Mouse (Mus musculus): ENCODE results near the gene Olfr596. TPM values are rescaled to one million over a fixed set of nuclear protein-coding genes. Genes with fewer than 3 reads are reported as not detected.
"Not testable (repeated sequence)": the region's sequence is repeated elsewhere in the genome, so short reads cannot be mapped to it uniquely, and the experiment has no call there.

Gene Olfr596
- polyA plus RNA-seq (2014; fragmentation: Nextera tagmentation; extraction: Ambion mirVana), result not detected in 2 replicates

DNA sequence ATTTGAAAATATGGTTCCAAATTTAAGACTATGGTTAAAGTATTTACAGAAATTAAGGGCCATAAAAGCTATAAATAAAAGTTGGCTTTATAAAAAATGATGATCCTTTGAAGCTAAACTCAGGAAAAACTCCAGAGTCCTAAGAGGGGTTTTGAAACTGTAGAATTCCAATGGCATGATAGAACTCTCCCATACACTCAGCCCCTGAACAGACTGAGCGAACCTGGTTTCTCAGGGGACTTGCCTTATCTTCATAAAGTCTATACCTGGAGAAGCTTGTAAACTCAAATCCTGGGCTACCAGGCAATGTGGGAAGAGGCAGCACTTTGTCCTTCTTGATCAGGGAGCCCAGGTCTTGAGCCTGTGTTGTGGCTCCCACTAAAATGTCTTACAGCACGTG lies at the start of gene Olfr596:
TSS of gene Olfr596 (plus strand) at position 301 of the 400 bp plus-strand sequence.
- H3K9ac ChIP-seq (ENCODE audit: low read length); H3K4me2 ChIP-seq (ENCODE audit: low read length); H3K4me3 ChIP-seq (ENCODE audit: control insufficient read depth in 1 of 2, insufficient read depth in 1 of 2, low read depth in 1 of 2, low read length in 2 of 2); H3K4me1 ChIP-seq (ENCODE audit: control insufficient read depth in 2 of 2, insufficient read depth in 2 of 2, low read length in 2 of 2); H3K27me3 ChIP-seq (ENCODE audit: control insufficient read depth, insufficient read depth, low read length); H3K9me3 ChIP-seq (ENCODE audit: control insufficient read depth, low read length); ATAC-seq (ENCODE audit: insufficient number of reproducible peaks, insufficient read depth, low FRiP score, low read depth); H3K27ac ChIP-seq (replicated peaks in 1 of 2; ENCODE audit: control insufficient read depth in 1 of 2, insufficient read depth in 1 of 2, low read depth in 2 of 2, low read length in 2 of 2); H3K36me3 ChIP-seq (ENCODE audit: control insufficient read depth, insufficient read depth, low read length): not testable (repeated sequence)
- 87% methylated on average over 2 of the region's 2 CpGs for WGBS

DNA sequence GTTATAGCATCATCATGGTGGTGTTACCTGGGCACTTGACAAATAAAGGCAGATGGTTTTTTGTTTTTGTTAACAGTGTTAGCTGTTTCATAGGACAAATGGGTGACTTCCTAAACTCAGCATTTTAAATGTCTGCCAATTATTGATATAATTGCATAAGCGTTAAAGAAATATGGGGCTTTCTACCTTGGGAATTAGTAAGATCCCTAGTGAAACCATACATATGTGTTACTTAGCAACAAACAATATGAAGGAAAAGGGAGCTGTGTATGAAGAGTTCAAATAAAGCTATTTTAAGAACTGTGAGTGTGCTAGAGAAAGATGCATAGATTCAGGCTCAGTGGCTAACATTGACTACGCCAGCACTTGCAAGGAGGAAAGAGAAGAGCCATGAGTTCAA lies 10.6 kb downstream of the Olfr596 start, which contains the start of gene Olfr597:
TSS of gene Olfr597 (plus strand) at position 301 of the 400 bp plus-strand sequence.
- ATAC-seq (ENCODE audit: insufficient number of reproducible peaks, insufficient read depth, low FRiP score, low read depth), result not testable (repeated sequence)

DNA sequence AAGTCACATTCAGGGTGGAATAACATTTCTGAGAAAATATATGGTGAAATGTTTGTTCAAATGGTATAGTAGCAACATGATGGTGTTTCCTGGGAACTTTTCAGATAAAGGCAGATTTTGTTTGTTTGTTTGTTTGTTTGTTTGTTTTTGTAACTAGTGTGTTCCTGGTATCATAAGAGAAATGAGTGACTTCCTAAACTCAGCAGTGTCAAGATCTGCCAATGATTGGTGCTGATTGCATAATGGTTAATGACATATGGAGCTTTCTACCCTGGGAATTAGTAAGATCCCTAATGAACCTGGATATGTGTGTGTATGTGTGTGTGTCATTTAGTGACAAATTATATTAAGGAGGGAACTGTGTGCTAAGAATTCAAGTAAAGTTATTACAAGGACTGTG lies 17.8 kb downstream of the Olfr596 start, which contains the start of gene Olfr598:
TSS of gene Olfr598 (plus strand) at position 301 of the 400 bp plus-strand sequence.
- no peak within 1 kb of the TSS for H3K4me3 ChIP-seq (ENCODE audit: control insufficient read depth in 1 of 2, insufficient read depth in 1 of 2, low read depth in 1 of 2, low read length in 2 of 2)
- no peaks in the 10 kb centered on the region for H3K36me3 ChIP-seq (ENCODE audit: control insufficient read depth, insufficient read depth, low read length)
- H3K27me3 ChIP-seq (ENCODE audit: control insufficient read depth, insufficient read depth, low read length), result no peaks in the 10 kb centered on the region
- no peaks in the 10 kb centered on the region for H3K4me1 ChIP-seq (ENCODE audit: control insufficient read depth in 2 of 2, insufficient read depth in 2 of 2, low read length in 2 of 2)
- no peak within 1 kb of the TSS for H3K9ac ChIP-seq (ENCODE audit: low read length)
- H3K9me3 ChIP-seq (ENCODE audit: control insufficient read depth, low read length), result no peaks in the 10 kb centered on the region
- no peak within 1 kb of the TSS for H3K4me2 ChIP-seq (ENCODE audit: low read length)
- no peak within 1 kb of the TSS for H3K27ac ChIP-seq (replicated peaks in 1 of 2; ENCODE audit: control insufficient read depth in 1 of 2, insufficient read depth in 1 of 2, low read depth in 2 of 2, low read length in 2 of 2)
- no peak for ATAC-seq (ENCODE audit: insufficient number of reproducible peaks, insufficient read depth, low FRiP score, low read depth)

More for the DNA sequence above, 10.6 kb downstream of the Olfr596 start, which contains the start of gene Olfr597:
- H3K27ac ChIP-seq (replicated peaks in 1 of 2; ENCODE audit: control insufficient read depth in 1 of 2, insufficient read depth in 1 of 2, low read depth in 2 of 2, low read length in 2 of 2); H3K4me1 ChIP-seq (ENCODE audit: control insufficient read depth in 2 of 2, insufficient read depth in 2 of 2, low read length in 2 of 2); H3K4me3 ChIP-seq (ENCODE audit: control insufficient read depth in 1 of 2, insufficient read depth in 1 of 2, low read depth in 1 of 2, low read length in 2 of 2); H3K9ac ChIP-seq (ENCODE audit: low read length); H3K27me3 ChIP-seq (ENCODE audit: control insufficient read depth, insufficient read depth, low read length); H3K36me3 ChIP-seq (ENCODE audit: control insufficient read depth, insufficient read depth, low read length); H3K4me2 ChIP-seq (ENCODE audit: low read length); H3K9me3 ChIP-seq (ENCODE audit: control insufficient read depth, low read length): not testable (repeated sequence)
- WGBS, result 75% methylated on average over 2 of the region's 2 CpGs

DNA sequence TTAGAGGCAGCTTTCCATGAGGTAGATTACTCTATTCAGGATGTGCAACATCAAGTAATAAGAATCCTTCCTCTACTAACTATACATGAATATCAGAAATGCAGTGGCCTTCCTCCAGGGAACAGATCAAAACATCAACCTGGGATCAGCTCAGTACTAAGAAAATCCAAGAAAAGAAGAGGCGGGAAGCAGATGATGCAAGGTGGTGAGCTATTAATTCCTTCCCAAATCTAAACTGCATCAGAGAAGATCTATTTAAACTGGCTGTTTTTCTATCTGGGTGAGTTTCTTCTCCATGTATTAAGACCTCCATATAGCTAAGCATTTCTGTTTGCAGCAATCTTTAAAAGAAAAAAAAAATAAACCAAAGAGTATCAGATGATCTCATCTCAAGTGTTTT lies 30.2 kb downstream of the Olfr596 start, which contains the start of gene Olfr599:
TSS of gene Olfr599 (plus strand) at position 301 of the 400 bp plus-strand sequence.
- Histone ChIP-seq H3K36me3 (ENCODE audit: control insufficient read depth, insufficient read depth, low read length) (no peaks in the 10 kb centered on the region), H3K27me3 (ENCODE audit: control insufficient read depth, insufficient read depth, low read length) (no peaks in the 10 kb centered on the region), H3K4me1 (ENCODE audit: control insufficient read depth in 2 of 2, insufficient read depth in 2 of 2, low read length in 2 of 2) (no peaks in the 10 kb centered on the region), H3K27ac (replicated peaks in 1 of 2; ENCODE audit: control insufficient read depth in 1 of 2, insufficient read depth in 1 of 2, low read depth in 2 of 2, low read length in 2 of 2) (no peak within 1 kb of the TSS), H3K9ac (ENCODE audit: low read length) (no peak within 1 kb of the TSS), H3K9me3 (ENCODE audit: control insufficient read depth, low read length) (no peaks in the 10 kb centered on the region), H3K4me2 (ENCODE audit: low read length) (no peak within 1 kb of the TSS), H3K4me3 (ENCODE audit: control insufficient read depth in 1 of 2, insufficient read depth in 1 of 2, low read depth in 1 of 2, low read length in 2 of 2) (no peak within 1 kb of the TSS)
- no peak for ATAC-seq (ENCODE audit: insufficient number of reproducible peaks, insufficient read depth, low FRiP score, low read depth)
- WGBS, result 73% methylated on average over 1 of the region's 1 CpGs

DNA sequence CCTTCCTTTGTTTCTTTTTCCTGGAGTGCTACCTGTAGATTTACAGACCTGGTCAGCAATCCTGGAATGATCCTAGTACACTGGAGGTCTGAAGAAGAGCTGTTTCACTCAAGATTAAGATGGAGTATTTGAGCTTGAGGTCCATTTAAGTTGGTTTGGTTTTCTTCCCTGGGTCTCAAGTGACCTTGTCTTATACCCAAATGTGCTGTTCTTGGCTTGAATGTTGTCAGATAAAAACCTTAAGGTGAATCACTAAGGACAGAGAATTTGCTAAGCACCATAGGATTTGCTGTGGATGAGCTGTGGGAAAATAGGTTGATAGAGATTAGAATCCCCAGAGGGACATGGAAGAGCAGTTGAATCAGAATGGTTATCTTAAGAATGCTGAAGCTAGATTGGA lies 44.1 kb downstream of the Olfr596 start, which contains the start of gene Olfr600:
TSS of gene Olfr600 (minus strand) at position 101 of the 400 bp plus-strand sequence.
- no peak for ATAC-seq (ENCODE audit: insufficient number of reproducible peaks, insufficient read depth, low FRiP score, low read depth)
- no peak within 1 kb of the TSS for H3K4me3 ChIP-seq (ENCODE audit: control insufficient read depth in 1 of 2, insufficient read depth in 1 of 2, low read depth in 1 of 2, low read length in 2 of 2)
- H3K9ac ChIP-seq (ENCODE audit: low read length), result no peak within 1 kb of the TSS

More for the DNA sequence above, 44.1 kb downstream of the Olfr596 start, which contains the start of gene Olfr600:
- Histone ChIP-seq H3K27ac (replicated peaks in 1 of 2; ENCODE audit: control insufficient read depth in 1 of 2, insufficient read depth in 1 of 2, low read depth in 2 of 2, low read length in 2 of 2) (no peak within 1 kb of the TSS), H3K4me2 (ENCODE audit: low read length) (no peak within 1 kb of the TSS), H3K36me3 (ENCODE audit: control insufficient read depth, insufficient read depth, low read length) (no peaks in the 10 kb centered on the region), H3K4me1 (ENCODE audit: control insufficient read depth in 2 of 2, insufficient read depth in 2 of 2, low read length in 2 of 2) (no peaks in the 10 kb centered on the region), H3K9me3 (ENCODE audit: control insufficient read depth, low read length) (no peaks in the 10 kb centered on the region), H3K27me3 (ENCODE audit: control insufficient read depth, insufficient read depth, low read length) (no peaks in the 10 kb centered on the region)

Small RNAs within 50 kb of the gene (microRNA-seq; reads per million reads assigned to microRNA genes)
- not detected for gene Gm23550
- not detected for gene Gm25171

Other genes starting within 250 kb of the Olfr596 start
- not detected in 2 replicates for gene Olfr584, start 223.8 kb upstream of the Olfr596 start, polyA plus RNA-seq (2014; fragmentation: Nextera tagmentation; extraction: Ambion mirVana)
- gene Olfr585, start 207.9 kb upstream of the Olfr596 start, polyA plus RNA-seq (2014; fragmentation: Nextera tagmentation; extraction: Ambion mirVana), result not detected in 2 replicates
- gene Olfr586, start 180.0 kb upstream of the Olfr596 start, polyA plus RNA-seq (2014; fragmentation: Nextera tagmentation; extraction: Ambion mirVana), result not detected in 2 replicates
- not detected in 2 replicates for gene Olfr588-ps1, start 164.8 kb upstream of the Olfr596 start, polyA plus RNA-seq (2014; fragmentation: Nextera tagmentation; extraction: Ambion mirVana)
- gene Olfr589, start 149.3 kb upstream of the Olfr596 start, polyA plus RNA-seq (2014; fragmentation: Nextera tagmentation; extraction: Ambion mirVana), result not detected in 2 replicates
- not detected in 2 replicates for gene Olfr591, start 127.3 kb upstream of the Olfr596 start, polyA plus RNA-seq (2014; fragmentation: Nextera tagmentation; extraction: Ambion mirVana)
- not detected in 2 replicates for gene Olfr592, start 120.8 kb upstream of the Olfr596 start, polyA plus RNA-seq (2014; fragmentation: Nextera tagmentation; extraction: Ambion mirVana)
- not detected in 2 replicates for gene Olfr593, start 93.8 kb upstream of the Olfr596 start, polyA plus RNA-seq (2014; fragmentation: Nextera tagmentation; extraction: Ambion mirVana)
- not detected in 2 replicates for gene Olfr594, start 88.7 kb upstream of the Olfr596 start, polyA plus RNA-seq (2014; fragmentation: Nextera tagmentation; extraction: Ambion mirVana)
- gene Usp17ld, start 53.1 kb upstream of the Olfr596 start, polyA plus RNA-seq (2014; fragmentation: Nextera tagmentation; extraction: Ambion mirVana), result not detected in 2 replicates
- not detected in 2 replicates for gene Olfr597, start 10.7 kb downstream of the Olfr596 start, polyA plus RNA-seq (2014; fragmentation: Nextera tagmentation; extraction: Ambion mirVana)
- not detected in 2 replicates for gene Olfr598, start 17.9 kb downstream of the Olfr596 start, polyA plus RNA-seq (2014; fragmentation: Nextera tagmentation; extraction: Ambion mirVana)
- not detected in 2 replicates for gene Olfr599, start 30.3 kb downstream of the Olfr596 start, polyA plus RNA-seq (2014; fragmentation: Nextera tagmentation; extraction: Ambion mirVana)
- not detected in 2 replicates for gene Olfr600, start 44.0 kb downstream of the Olfr596 start, polyA plus RNA-seq (2014; fragmentation: Nextera tagmentation; extraction: Ambion mirVana)
- not detected in 2 replicates for gene Olfr601, start 57.0 kb downstream of the Olfr596 start, polyA plus RNA-seq (2014; fragmentation: Nextera tagmentation; extraction: Ambion mirVana)
- not detected in 2 replicates for gene Olfr603, start 80.5 kb downstream of the Olfr596 start, polyA plus RNA-seq (2014; fragmentation: Nextera tagmentation; extraction: Ambion mirVana)
- gene Usp17lc, start 109.4 kb downstream of the Olfr596 start, polyA plus RNA-seq (2014; fragmentation: Nextera tagmentation; extraction: Ambion mirVana), result not detected in 2 replicates
- gene Olfr605, start 139.8 kb downstream of the Olfr596 start, polyA plus RNA-seq (2014; fragmentation: Nextera tagmentation; extraction: Ambion mirVana), result not detected in 2 replicates
- gene Olfr606, start 143.4 kb downstream of the Olfr596 start, polyA plus RNA-seq (2014; fragmentation: Nextera tagmentation; extraction: Ambion mirVana), result not detected in 2 replicates
- 0.30 and 0.38 TPM in 2 replicates for gene Olfr607, start 158.5 kb downstream of the Olfr596 start, polyA plus RNA-seq (2014; fragmentation: Nextera tagmentation; extraction: Ambion mirVana)
- 0.40 and 0.62 TPM in 2 replicates for gene Olfr608, start 164.2 kb downstream of the Olfr596 start, polyA plus RNA-seq (2014; fragmentation: Nextera tagmentation; extraction: Ambion mirVana)
- not detected in 2 replicates for gene Olfr609, start 192.4 kb downstream of the Olfr596 start, polyA plus RNA-seq (2014; fragmentation: Nextera tagmentation; extraction: Ambion mirVana)
- not detected in 2 replicates for gene Olfr610, start 206.5 kb downstream of the Olfr596 start, polyA plus RNA-seq (2014; fragmentation: Nextera tagmentation; extraction: Ambion mirVana)
- gene Olfr611, start 215.2 kb downstream of the Olfr596 start, polyA plus RNA-seq (2014; fragmentation: Nextera tagmentation; extraction: Ambion mirVana), result not detected in 2 replicates
- not detected in 2 replicates for gene Olfr612, start 237.1 kb downstream of the Olfr596 start, polyA plus RNA-seq (2014; fragmentation: Nextera tagmentation; extraction: Ambion mirVana)
- gene Olfr613, start 242.4 kb downstream of the Olfr596 start, polyA plus RNA-seq (2014; fragmentation: Nextera tagmentation; extraction: Ambion mirVana), result not detected in 2 replicates